Mouse (Mus musculus) intestine, embryonic 16.5 days (tissue): Measurements from ENCODE around the gene Apol7a. TPM values are rescaled to one million over a fixed set of nuclear protein-coding genes. Genes with fewer than 3 reads are reported as not detected.
"Not testable (repeated sequence)": the region's sequence is repeated elsewhere in the genome, so short reads cannot be mapped to it uniquely, and the experiment has no call there.

Experiments
- ATAC-seq: fragments of 200-750 bp; cut with Nextera tagmentation; 2 replicates; pipeline ENCODE4 v1.8.0; 2017; ENCODE audit warnings: moderate TSS enrichment, moderate library complexity
- H3K27ac ChIP-seq: fragments of 300-500 bp; sonication (generic); 2 replicates; pipeline ENCODE4 v1.5.1; 2014; ENCODE audit warnings: mild to moderate bottlenecking, low read length
- H3K27me3 ChIP-seq: fragments of 300-500 bp; sonication (generic); replicated peaks from 2 replicates; pipeline ENCODE4 v1.6.1; 2014; ENCODE audit warnings: low read length, control low read depth, mixed read lengths; ENCODE audit not compliant: control insufficient read depth, insufficient read depth
- H3K36me3 ChIP-seq: fragments of 300-500 bp; sonication (generic); 2 replicates; pipeline ENCODE4 v1.6.1; 2014; ENCODE audit warnings: low read length, control low read depth; ENCODE audit not compliant: control insufficient read depth, insufficient read depth
- H3K4me1 ChIP-seq: fragments of 300-500 bp; sonication (generic); 2 replicates; pipeline ENCODE4 v1.6.1; 2014; ENCODE audit warnings: low read length, control low read depth, mixed read lengths; ENCODE audit not compliant: control insufficient read depth, insufficient read depth
- H3K4me2 ChIP-seq: fragments of 300-500 bp; sonication (generic); 2 replicates; pipeline ENCODE4 v1.6.1; 2014; ENCODE audit warnings: low read depth, low read length, control low read depth
- H3K4me3 ChIP-seq: fragments of 300-500 bp; sonication (generic); 2 replicates; pipeline ENCODE4 v1.5.1; 2014; ENCODE audit warnings: mild to moderate bottlenecking, low read length
- H3K9ac ChIP-seq: fragments of 300-500 bp; sonication (generic); 2 replicates; pipeline ENCODE4 v1.6.1; 2014; ENCODE audit warnings: low read depth, low read length
- H3K9me3 ChIP-seq: fragments of 300-500 bp; sonication (generic); 2 replicates; pipeline ENCODE4 v1.6.1; 2016; ENCODE audit warnings: low read length, control low read depth; ENCODE audit not compliant: control insufficient read depth
- WGBS: fragments of 180-500 bp; shearing (Covaris S2); extraction: QIAGEN DNeasy Blood & Tissue Kit; methylation state at CpG from one replicate; pipeline ENCODE4 v1.1.7; 2014; 5-methylcytosine and 5-hydroxymethylcytosine counted together
- polyA plus RNA-seq: library from polyadenylated mRNA; unstranded; fragments of >200 nt; fragmentation: Nextera tagmentation; extraction: Ambion mirVana; gene quantifications from 2 replicates; pipeline ENCODE4 v1.2.1, GENCODE M21; 2015

The Apol7a gene
- polyA plus RNA-seq, 1 experiment from 2014 or later, result 12.5 TPM

DNA sequence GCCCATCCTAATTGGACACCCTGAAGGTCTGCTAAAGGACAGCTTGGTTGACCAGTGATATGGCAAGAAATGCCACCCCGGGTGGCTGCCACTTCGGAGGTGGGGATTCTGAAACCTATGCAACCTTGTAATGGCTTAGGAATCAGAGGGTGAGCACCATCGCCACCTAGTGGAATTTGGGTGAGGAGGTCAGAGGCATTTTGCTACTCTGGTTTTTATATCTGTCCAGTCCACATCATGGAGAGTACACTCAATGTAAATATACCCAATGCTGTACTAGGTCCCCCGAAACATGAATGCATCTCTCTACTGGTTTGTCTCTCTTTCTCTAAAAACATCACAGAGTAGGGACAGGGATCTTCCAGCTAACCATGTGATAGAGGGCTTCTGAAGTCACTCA, 13.8 kb upstream of the Apol7a start:
- H3K4me1 ChIP-seq, H3K27ac ChIP-seq, H3K9ac ChIP-seq, ATAC-seq, H3K9me3 ChIP-seq, H3K36me3 ChIP-seq, H3K27me3 ChIP-seq, H3K4me2 ChIP-seq, H3K4me3 ChIP-seq: not testable (repeated sequence)
- WGBS, result 32% methylated on average over 4 of the region's 4 CpGs

DNA sequence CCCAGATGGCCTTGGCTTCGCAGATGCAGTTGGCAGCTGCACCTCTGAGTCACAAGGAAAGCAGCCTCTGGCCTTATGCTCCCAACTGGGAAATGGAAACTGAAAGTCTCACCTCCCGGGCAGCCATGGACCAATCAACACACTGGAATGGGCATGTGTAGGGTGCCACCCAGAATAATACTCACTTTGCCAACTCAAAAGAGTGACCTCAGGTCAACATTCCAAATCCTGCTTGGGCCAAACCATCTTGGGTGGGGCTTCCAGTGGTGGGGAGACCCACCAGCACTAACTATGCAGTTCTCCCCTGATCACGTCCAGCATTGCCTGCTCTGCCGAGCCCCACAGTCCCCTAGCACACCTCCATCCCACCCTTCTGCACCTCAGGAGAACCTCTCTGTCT, 12.1 kb upstream of the Apol7a start, which contains the start of gene Apol9a:
Apol9a (minus strand) TSS at position 101 of the 400 bp plus-strand sequence.
- H3K4me2 ChIP-seq, H3K36me3 ChIP-seq, ATAC-seq, H3K4me3 ChIP-seq, H3K9me3 ChIP-seq, H3K9ac ChIP-seq, H3K27me3 ChIP-seq, H3K4me1 ChIP-seq, H3K27ac ChIP-seq: not testable (repeated sequence)
- WGBS, result 86% methylated on average over 1 of the region's 4 CpGs

DNA sequence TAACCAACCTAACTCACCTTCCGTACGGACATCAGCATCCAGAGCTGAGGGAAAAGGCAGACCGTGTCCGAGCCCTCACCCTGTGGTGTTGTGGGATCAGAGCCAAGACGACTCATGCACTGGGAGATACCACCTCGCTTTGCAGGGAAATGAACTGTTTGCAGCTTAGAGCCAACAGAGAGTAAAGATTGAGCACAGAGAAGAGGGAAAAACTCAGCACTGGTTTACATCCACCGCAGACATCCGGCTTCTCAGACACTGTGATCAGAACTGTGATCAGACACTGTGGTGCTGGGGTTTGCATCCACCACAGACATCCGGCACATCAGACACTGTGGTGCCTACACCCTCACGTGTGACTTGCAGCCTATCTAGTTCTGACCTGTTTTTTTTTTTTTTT, 7.5 kb upstream of the Apol7a start:
- not testable (repeated sequence) for H3K27me3 ChIP-seq, H3K9me3 ChIP-seq, ATAC-seq, H3K4me1 ChIP-seq, H3K27ac ChIP-seq, H3K9ac ChIP-seq, H3K36me3 ChIP-seq, H3K4me2 ChIP-seq, H3K4me3 ChIP-seq
- 66% methylated on average over 10 of the region's 10 CpGs for WGBS

DNA sequence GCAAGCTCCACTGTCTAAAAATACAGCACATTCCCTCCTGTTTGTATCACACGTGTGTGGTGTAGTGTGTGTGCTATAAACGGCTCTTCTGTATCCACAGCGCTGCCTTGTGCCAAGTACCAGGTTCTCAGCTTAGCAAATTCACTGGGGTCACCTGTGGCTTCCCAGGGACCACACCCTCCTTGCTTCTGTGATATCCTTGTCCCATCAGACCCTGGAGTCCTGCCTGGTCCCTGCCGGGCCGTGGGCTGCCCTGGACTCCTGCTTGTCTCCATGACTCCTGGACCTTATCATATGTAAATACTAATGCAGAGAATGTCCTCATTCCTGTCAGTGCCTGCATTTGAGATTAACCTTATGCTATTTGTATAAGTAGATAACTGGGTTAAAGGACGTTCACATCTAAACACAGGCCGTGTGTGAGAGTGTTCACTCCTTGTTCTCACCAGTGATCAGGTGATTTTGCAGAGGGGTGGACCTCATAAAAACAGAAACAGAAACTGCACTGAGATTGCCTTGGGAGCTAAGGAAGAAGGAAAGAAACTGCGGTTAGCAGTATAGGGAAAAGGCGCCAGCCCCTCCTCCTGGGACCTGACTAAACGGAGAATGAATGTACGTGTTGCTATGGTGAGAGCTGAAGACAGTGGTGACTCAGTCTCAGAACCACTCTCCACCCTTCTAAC, 1.3 kb downstream of the Apol7a start:
- H3K27me3 ChIP-seq, H3K4me3 ChIP-seq, H3K36me3 ChIP-seq, H3K9ac ChIP-seq, H3K9me3 ChIP-seq, H3K4me1 ChIP-seq: not testable (repeated sequence)
- ATAC-seq, result peak; percentile 93
- Histone ChIP-seq H3K27ac (peak overlapping the region; percentile 53), H3K4me2 (peak overlapping the region; percentile 29)
- WGBS, result 29% methylated on average over 11 of the region's 11 CpGs

DNA sequence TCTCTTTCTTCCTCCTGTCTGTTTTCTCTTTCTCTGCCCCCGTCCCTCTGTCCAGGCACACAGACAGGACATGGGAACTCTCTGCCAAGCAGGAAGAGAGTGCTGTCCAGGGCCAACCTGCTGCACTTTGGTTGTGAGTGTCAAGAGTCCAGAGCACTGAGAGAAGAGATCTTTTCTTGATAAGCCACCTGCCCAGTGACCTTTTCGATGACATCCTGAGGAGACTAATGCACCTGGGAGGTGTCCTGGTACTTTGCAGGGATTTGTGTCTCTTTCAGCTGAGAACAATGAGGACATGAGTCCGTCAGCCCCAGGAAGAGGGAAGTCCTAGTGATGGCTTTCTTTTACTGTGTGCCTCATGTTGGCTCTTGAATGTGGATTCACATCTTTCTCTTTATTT, 5.1 kb downstream of the Apol7a start:
- not testable (repeated sequence) for H3K4me2 ChIP-seq, H3K9ac ChIP-seq, H3K27ac ChIP-seq, H3K27me3 ChIP-seq, H3K36me3 ChIP-seq, ATAC-seq, H3K9me3 ChIP-seq, H3K4me3 ChIP-seq, H3K4me1 ChIP-seq
- 51% methylated on average over 3 of the region's 3 CpGs for WGBS

DNA sequence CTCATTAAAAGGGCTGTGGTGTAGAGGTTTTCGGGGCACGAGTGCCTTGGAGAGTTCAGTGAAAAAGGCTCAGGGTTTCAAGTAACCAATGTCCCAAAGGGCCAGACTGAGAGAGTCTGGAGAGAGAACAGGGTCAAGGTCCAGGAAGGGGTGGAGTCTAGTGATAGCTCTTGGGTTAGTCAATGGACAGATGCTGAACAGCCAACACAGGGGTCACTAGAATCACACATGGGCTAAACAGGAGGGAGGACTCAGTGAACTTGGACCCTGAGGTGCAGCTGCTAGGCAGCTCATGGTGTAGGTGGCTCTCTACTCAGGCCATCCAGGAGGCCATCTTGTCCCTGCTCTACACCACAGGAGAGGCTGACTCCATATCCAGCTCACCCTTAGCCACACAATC, 11.4 kb downstream of the Apol7a start:
- H3K4me2 ChIP-seq, result no peak overlapping the region
- H3K9ac ChIP-seq, result no peak overlapping the region
- H3K4me3 ChIP-seq, result no peak overlapping the region
- H3K36me3 ChIP-seq, result no peaks in the 10 kb centered on the region
- no peak overlapping the region for H3K27ac ChIP-seq
- ATAC-seq, result peak; percentile 68
- no peaks in the 10 kb centered on the region for H3K27me3 ChIP-seq
- WGBS, result 87% methylated on average over 2 of the region's 2 CpGs
- H3K4me1 ChIP-seq, result peaks cover 4% of the 10 kb centered on the region; the same call in 1 of the 2 replicates
- H3K9me3 ChIP-seq, result no peaks in the 10 kb centered on the region

DNA sequence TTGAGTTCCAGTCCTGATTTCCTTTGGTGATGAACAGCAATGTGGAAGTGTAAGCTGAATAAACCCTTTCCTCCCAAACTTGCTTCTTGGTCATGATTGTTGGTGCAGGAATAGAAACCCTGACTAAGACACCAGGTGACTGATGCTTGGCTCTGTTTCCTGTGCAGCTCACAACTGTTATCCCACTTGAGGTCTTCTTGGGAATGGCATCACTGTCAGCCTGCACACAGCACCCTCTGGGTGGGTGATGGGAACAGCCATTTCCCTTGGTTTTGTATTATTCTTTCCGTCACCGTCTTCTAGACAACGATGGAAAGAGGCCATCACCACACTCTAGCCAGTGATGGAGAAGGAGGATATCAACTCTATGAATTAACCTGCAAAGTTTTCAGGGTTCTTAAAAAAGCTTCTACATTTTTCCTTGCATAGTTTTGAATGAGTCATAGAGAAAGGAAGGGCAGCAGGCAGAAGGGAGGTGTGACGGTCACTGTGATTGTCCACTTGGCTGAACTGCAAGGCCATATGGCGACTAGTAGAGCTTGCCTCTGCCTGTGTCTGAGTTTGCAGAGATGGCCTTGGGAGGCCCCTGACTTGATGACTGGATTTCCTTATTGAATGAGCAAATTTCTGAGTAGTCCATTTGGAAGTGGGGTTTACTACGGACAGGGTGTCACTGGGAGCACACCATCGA, 14.4 kb downstream of the Apol7a start:
- no peaks in the 10 kb centered on the region for H3K9me3 ChIP-seq
- 96% methylated on average over 7 of the region's 7 CpGs for WGBS
- no peak overlapping the region for H3K9ac ChIP-seq
- no peak overlapping the region for H3K4me2 ChIP-seq
- H3K4me3 ChIP-seq, result no peak overlapping the region
- peaks cover 9% of the 10 kb centered on the region for H3K4me1 ChIP-seq
- no peaks in the 10 kb centered on the region for H3K27me3 ChIP-seq
- no peak overlapping the region for H3K27ac ChIP-seq
- H3K36me3 ChIP-seq, result no peaks in the 10 kb centered on the region
- no peak for ATAC-seq

DNA sequence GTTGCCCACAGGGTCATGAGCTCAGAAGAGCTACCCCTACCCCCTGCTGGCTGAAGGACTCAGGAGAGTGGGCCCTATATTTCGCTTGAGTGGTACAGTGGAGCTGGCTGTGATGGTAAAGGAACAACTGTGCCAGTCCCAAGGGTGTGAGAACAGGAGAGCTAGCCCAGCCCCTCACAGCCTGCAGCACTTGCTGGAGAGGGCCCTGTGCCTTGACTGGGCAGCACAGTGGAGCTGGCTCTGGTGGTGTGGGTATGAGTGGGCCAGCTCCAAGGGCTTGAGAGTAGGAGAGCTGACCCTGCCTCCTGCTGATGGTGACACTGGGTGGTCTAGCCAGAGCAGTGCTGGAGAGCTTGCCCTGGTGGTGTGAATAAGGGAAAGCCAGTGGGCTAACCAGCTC, 16.0 kb downstream of the Apol7a start:
- H3K4me1 ChIP-seq, result peaks cover 9% of the 10 kb centered on the region
- H3K9ac ChIP-seq, result no peak overlapping the region
- no peak overlapping the region for H3K4me2 ChIP-seq
- no peaks in the 10 kb centered on the region for H3K36me3 ChIP-seq
- no peak overlapping the region for H3K4me3 ChIP-seq
- H3K27ac ChIP-seq, result no peak overlapping the region
- 65% methylated on average over 1 of the region's 1 CpGs for WGBS
- H3K9me3 ChIP-seq, result no peaks in the 10 kb centered on the region
- no peaks in the 10 kb centered on the region for H3K27me3 ChIP-seq
- ATAC-seq, result peak; percentile 49

DNA sequence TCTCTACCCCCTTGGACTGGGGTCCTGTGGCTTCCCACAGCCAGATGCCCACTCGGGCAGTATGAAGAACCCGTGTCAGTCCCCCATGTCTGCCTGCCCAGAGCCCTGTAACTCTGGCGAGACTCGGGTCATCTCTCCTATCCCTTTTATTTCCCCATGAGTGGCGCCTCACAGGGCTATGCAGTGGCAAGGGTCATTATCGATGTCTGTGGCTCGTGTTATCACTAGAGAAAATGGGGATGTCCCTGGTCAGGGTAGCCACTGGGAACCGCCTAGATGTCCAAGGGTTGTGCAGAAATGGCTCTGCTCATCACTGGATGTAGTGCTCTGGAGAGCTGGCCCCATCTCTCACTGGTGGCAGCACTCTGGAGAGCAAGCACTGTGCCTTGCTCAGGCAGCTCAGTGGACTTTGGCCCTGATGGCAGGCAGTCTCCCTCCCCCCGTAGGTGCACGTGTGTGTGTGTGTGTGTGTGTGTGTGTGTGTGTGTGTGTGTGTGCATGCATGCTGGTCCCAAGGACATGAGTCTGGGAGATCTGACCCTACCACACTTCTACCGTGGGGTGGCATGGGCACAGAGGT, 16.5 kb downstream of the Apol7a start:
- Histone ChIP-seq H3K4me1 (peaks cover 7% of the 10 kb centered on the region), H3K4me3 (no peak overlapping the region), H3K36me3 (no peaks in the 10 kb centered on the region), H3K9ac (no peak overlapping the region), H3K27me3 (no peaks in the 10 kb centered on the region), H3K9me3 (no peaks in the 10 kb centered on the region), H3K4me2 (no peak overlapping the region), H3K27ac (0 out of 2 replicates have a peak overlapping the region, but pooled peaks have one; percentile 28)
- ATAC-seq, result peak; percentile 91
- 66% methylated on average over 11 of the region's 11 CpGs for WGBS
